Mouse (Mus musculus): ENCODE measurements around the gene Slc12a8.

- no peak for TF ChIP-seq CTCF (IDR thresholded peaks at IDR 0.05; ENCODE audit: extremely low read depth, insufficient read depth, low read length)
- no peak for TF ChIP-seq POLR2A (IDR thresholded peaks at IDR 0.05; ENCODE audit: extremely low read depth, insufficient read depth, low read length)
These were observed 151.3 kb downstream of the Slc12a8 start for GRCm38 (mm10) chr16:33668448-33668847.

Data from cortical plate, adult 2 months (tissue).